Mouse (Mus musculus): ENCODE data around the gene Megf6.

Megf6 gene

GRCm38 (mm10) chr4:154217711-154218350 is 47.3 kb downstream of the Megf6 start:
- no peak for DNase-seq

GRCm38 (mm10) chr4:154222773-154223172 is 52.2 kb downstream of the Megf6 start:
- no peak for DNase-seq

- peak; percentile 47 for DNase-seq
Measured at GRCm38 (mm10) chr4:154224267-154224969, 53.9 kb downstream of the Megf6 start.

- no peak for DNase-seq
Measured at GRCm38 (mm10) chr4:154224970-154225309, 54.4 kb downstream of the Megf6 start.

GRCm38 (mm10) chr4:154226678-154227077 is 56.1 kb downstream of the Megf6 start:
- no peak for DNase-seq

- no peak for DNase-seq
Measured at GRCm38 (mm10) chr4:154228336-154228735, 57.8 kb downstream of the Megf6 start.

- no peak for DNase-seq
Measured at GRCm38 (mm10) chr4:154229569-154229968, 59.0 kb downstream of the Megf6 start.

GRCm38 (mm10) chr4:154231380-154231779 is 60.9 kb downstream of the Megf6 start:
- DNase-seq = no peak

GRCm38 (mm10) chr4:154232295-154232694 is 61.8 kb downstream of the Megf6 start:
- no peak for DNase-seq

GRCm38 (mm10) chr4:154236001-154236400 is 65.5 kb downstream of the Megf6 start:
- DNase-seq = no peak

GRCm38 (mm10) chr4:154236893-154237292 is 66.4 kb downstream of the Megf6 start:
- peak; percentile 32 for DNase-seq

- no peak for DNase-seq
Measured at GRCm38 (mm10) chr4:154237306-154237705, 66.8 kb downstream of the Megf6 start.

- DNase-seq = no peak
Measured at GRCm38 (mm10) chr4:154239199-154239598, 68.7 kb downstream of the Megf6 start.

GRCm38 (mm10) chr4:154240608-154241007 is 70.1 kb downstream of the Megf6 start:
- DNase-seq = no peak

GRCm38 (mm10) chr4:154245342-154245741 is 74.8 kb downstream of the Megf6 start:
- DNase-seq = no peak

GRCm38 (mm10) chr4:154246115-154247040 is 75.8 kb downstream of the Megf6 start:
- peak; percentile 93 for DNase-seq

- DNase-seq = no peak
Measured at GRCm38 (mm10) chr4:154247207-154248091, 76.9 kb downstream of the Megf6 start.

GRCm38 (mm10) chr4:154248092-154248805 is 77.7 kb downstream of the Megf6 start:
- no peak for DNase-seq

GRCm38 (mm10) chr4:154249316-154249715 is 78.8 kb downstream of the Megf6 start:
- DNase-seq = no peak

GRCm38 (mm10) chr4:154252537-154253255 is 82.2 kb downstream of the Megf6 start:
- no peak for DNase-seq

GRCm38 (mm10) chr4:154260755-154261154 is 90.2 kb downstream of the Megf6 start:
- no peak for DNase-seq
